Mouse (Mus musculus) liver, embryonic 11.5 days (tissue): Measurements from ENCODE around the gene Selenoh. TPM values are rescaled to one million over a fixed set of nuclear protein-coding genes. Genes with fewer than 3 reads are reported as not detected.

Experiments
- ATAC-seq: fragments of 200-750 bp; cut with Nextera tagmentation; replicated peaks from 2 replicates; pipeline ENCODE4 v1.8.0; 2017; ENCODE audit warnings: moderate number of reproducible peaks, mild to moderate bottlenecking, moderate TSS enrichment, moderate library complexity; ENCODE audit not compliant: low FRiP score
- DNase-seq: peaks from one replicate; pipeline ENCODE4 v3.0.0-alpha.2; 2017; ENCODE audit warnings: low spot score
- H3K27ac ChIP-seq: fragments of 300-500 bp; sonication (generic); 2 replicates; pipeline ENCODE4 v1.5.1; 2014; ENCODE audit warnings: mild to moderate bottlenecking, low read depth, low read length, control low read depth
- H3K27me3 ChIP-seq: fragments of 300-500 bp; sonication (generic); replicated peaks from 2 replicates; pipeline ENCODE4 v1.6.1; 2014; ENCODE audit warnings: low read length, mixed read lengths; ENCODE audit not compliant: control insufficient read depth, insufficient read depth
- H3K36me3 ChIP-seq: fragments of 300-500 bp; sonication (generic); 2 replicates; pipeline ENCODE4 v1.6.1; 2014; ENCODE audit warnings: mild to moderate bottlenecking, low read length, moderate library complexity, mixed read lengths; ENCODE audit not compliant: control insufficient read depth, insufficient read depth
- H3K4me1 ChIP-seq: fragments of 300-500 bp; sonication (generic); replicated peaks from 2 replicates; pipeline ENCODE4 v1.6.1; 2014; ENCODE audit warnings: low read length, mixed read lengths; ENCODE audit not compliant: control insufficient read depth, insufficient read depth
- H3K4me2 ChIP-seq: fragments of 300-500 bp; sonication (generic); 2 replicates; pipeline ENCODE4 v1.6.1; 2014; ENCODE audit warnings: mild to moderate bottlenecking, control low read depth, moderate library complexity
- H3K4me3 ChIP-seq: fragments of 300-500 bp; sonication (generic); 2 replicates; pipeline ENCODE4 v1.5.1; 2014; ENCODE audit warnings: low read depth, low read length, control low read depth
- H3K9ac ChIP-seq: fragments of 300-500 bp; sonication (generic); 2 replicates; pipeline ENCODE4 v1.6.1; 2014; ENCODE audit warnings: low read depth, low read length, control low read depth
- H3K9me3 ChIP-seq: fragments of 300-500 bp; sonication (generic); 2 replicates; pipeline ENCODE4 v1.6.1; 2016; ENCODE audit warnings: low read length, inconsistent platforms, mixed read lengths; ENCODE audit not compliant: control insufficient read depth
- WGBS: fragments of 180-500 bp; shearing (Covaris S2); extraction: QIAGEN DNeasy Blood & Tissue Kit; methylation state at CpG from one replicate; pipeline ENCODE4 v1.1.7; 2014; 5-methylcytosine and 5-hydroxymethylcytosine counted together
- polyA plus RNA-seq: library from polyadenylated mRNA; unstranded; fragments of >200 nt; fragmentation: Nextera tagmentation; extraction: Ambion mirVana; gene quantifications from 2 replicates; pipeline ENCODE4 v1.2.1, GENCODE M21; 2014

The Selenoh gene
- polyA plus RNA-seq, 1 experiment from 2014 or later = 264 TPM

- no peak for DNase-seq
- Histone ChIP-seq H3K27ac (no peak overlapping the region), H3K36me3 (no peaks in the 10 kb centered on the region), H3K4me1 (no peaks in the 10 kb centered on the region; the same call in 1 of the 2 replicates), H3K4me2 (no peak overlapping the region), H3K27me3 (no peaks in the 10 kb centered on the region), H3K4me3 (no peak overlapping the region), H3K9ac (no peak overlapping the region), H3K9me3 (no peaks in the 10 kb centered on the region)
- no peak for ATAC-seq
- WGBS = 46% methylated on average over 1 of the region's 1 CpGs
Measured at GRCm38 (mm10) chr2:84655864-84656263, 14.7 kb downstream of the Selenoh start.

- DNase-seq = no peak
- H3K27ac ChIP-seq = no peak overlapping the region
- H3K27me3 ChIP-seq = no peaks in the 10 kb centered on the region
- no peaks in the 10 kb centered on the region for H3K36me3 ChIP-seq
- no peaks in the 10 kb centered on the region for H3K9me3 ChIP-seq
- no peak for ATAC-seq
- no peak overlapping the region for H3K4me3 ChIP-seq
- peaks cover 1% of the 10 kb centered on the region for H3K4me1 ChIP-seq
- H3K4me2 ChIP-seq = no peak overlapping the region
- no peak overlapping the region for H3K9ac ChIP-seq
Measured at GRCm38 (mm10) chr2:84653354-84653753, 17.2 kb downstream of the Selenoh start.

DNA sequence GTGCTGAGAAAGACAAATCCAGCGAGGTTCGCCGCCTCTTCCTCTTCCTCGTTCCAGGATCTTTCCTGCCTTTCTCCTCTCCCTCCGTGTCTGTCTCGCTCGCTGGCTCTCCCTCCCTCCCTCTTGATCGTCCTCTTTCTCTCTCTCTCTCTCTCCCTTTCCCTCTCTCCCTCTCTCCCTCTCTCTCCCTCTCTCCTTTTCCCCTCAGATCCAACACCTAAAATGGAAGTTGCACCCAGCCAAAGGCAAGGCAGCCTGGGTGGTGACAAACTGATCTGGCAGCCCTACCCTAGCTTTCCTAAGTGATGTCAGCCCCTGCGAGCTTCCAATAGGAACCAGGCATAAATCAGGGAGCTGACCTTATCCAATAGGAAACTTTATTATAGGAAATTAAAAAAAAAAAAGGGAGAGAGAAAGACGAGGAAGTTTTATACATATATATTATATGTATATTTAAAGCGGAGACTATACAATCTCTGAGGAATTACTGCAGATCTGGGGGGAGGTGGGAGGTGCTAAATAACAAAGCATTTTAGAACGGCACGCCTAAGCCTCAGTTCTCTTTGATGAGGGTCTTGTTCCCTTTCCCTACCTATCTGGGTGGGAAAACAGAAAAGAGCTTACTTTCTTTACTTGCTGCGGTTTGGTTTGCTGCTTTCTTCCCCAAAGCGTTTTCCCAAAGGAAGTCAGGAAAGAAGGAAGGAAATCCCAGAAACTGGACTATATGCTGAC is 19.9 kb downstream of the Selenoh start, which contains the start of gene Ctnnd1:
TSS of gene Ctnnd1 (minus strand) at position 302 of the 732 bp plus-strand sequence.
- Histone ChIP-seq H3K9ac (peak within 1 kb of the TSS; percentile 91), H3K4me1 (peaks cover 3% of the 10 kb centered on the region), H3K27ac (peak within 1 kb of the TSS; percentile 85), H3K4me3 (peak within 1 kb of the TSS; percentile 73), H3K36me3 (no peaks in the 10 kb centered on the region), H3K9me3 (no peaks in the 10 kb centered on the region), H3K4me2 (peak within 1 kb of the TSS; percentile 62), H3K27me3 (no peaks in the 10 kb centered on the region)
- WGBS = under 1% methylated on average over 15 of the region's 15 CpGs
- ATAC-seq (peak; percentile 93), DNase-seq (peak; percentile 76)

DNA sequence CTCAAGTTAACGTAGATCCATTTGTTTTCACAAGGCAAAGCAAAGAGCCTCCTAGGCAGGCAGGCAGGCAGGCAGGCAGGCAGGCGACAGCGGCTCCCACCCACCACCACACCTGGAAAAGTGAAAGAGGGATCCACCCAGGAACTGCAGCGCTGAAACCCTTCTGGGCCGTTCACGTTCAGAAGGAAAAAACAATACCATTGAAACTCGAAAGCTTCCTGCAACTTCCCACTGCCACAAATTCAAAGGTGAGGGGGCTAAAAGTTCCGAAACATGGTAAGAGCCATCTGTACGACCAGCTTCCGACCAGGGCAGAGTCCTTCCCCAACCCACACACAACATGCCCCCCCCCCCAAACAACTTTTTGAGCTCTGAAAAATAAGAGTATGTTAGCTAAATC is 20.9 kb downstream of the Selenoh start:
- Histone ChIP-seq H3K36me3 (no peaks in the 10 kb centered on the region), H3K9me3 (no peaks in the 10 kb centered on the region), H3K4me2 (peak overlapping the region; percentile 62), H3K27ac (peak overlapping the region; percentile 85), H3K27me3 (no peaks in the 10 kb centered on the region), H3K4me3 (peak overlapping the region; percentile 73), H3K4me1 (peaks cover 3% of the 10 kb centered on the region), H3K9ac (peak overlapping the region; percentile 91)
- ATAC-seq (no peak), DNase-seq (no peak)
- WGBS = 0% methylated on average over 10 of the region's 10 CpGs

GRCm38 (mm10) chr2:84648369-84648768 is 22.2 kb downstream of the Selenoh start:
- DNase-seq (no peak), ATAC-seq (no peak)
- H3K4me2 ChIP-seq = peak overlapping the region; percentile 62
- 0 out of 2 replicates have a peak overlapping the region, but pooled peaks have one; percentile 30 for H3K9ac ChIP-seq
- peaks cover 7% of the 10 kb centered on the region for H3K4me1 ChIP-seq
- no peaks in the 10 kb centered on the region for H3K36me3 ChIP-seq
- 46% methylated on average over 6 of the region's 6 CpGs for WGBS
- H3K9me3 ChIP-seq = no peaks in the 10 kb centered on the region
- 0 out of 2 replicates have a peak overlapping the region, but pooled peaks have one; percentile 43 for H3K27ac ChIP-seq
- no peaks in the 10 kb centered on the region for H3K27me3 ChIP-seq
- peak overlapping the region; percentile 73 for H3K4me3 ChIP-seq

- Histone ChIP-seq H3K4me2 (no peak overlapping the region), H3K27me3 (no peaks in the 10 kb centered on the region), H3K36me3 (no peaks in the 10 kb centered on the region), H3K4me1 (peaks cover 7% of the 10 kb centered on the region), H3K4me3 (no peak overlapping the region), H3K27ac (no peak overlapping the region), H3K9ac (no peak overlapping the region), H3K9me3 (no peaks in the 10 kb centered on the region)
- ATAC-seq = no peak
- 92% methylated on average over 6 of the region's 6 CpGs for WGBS
- no peak for DNase-seq
Measured at GRCm38 (mm10) chr2:84647051-84647568, 23.5 kb downstream of the Selenoh start.

DNA sequence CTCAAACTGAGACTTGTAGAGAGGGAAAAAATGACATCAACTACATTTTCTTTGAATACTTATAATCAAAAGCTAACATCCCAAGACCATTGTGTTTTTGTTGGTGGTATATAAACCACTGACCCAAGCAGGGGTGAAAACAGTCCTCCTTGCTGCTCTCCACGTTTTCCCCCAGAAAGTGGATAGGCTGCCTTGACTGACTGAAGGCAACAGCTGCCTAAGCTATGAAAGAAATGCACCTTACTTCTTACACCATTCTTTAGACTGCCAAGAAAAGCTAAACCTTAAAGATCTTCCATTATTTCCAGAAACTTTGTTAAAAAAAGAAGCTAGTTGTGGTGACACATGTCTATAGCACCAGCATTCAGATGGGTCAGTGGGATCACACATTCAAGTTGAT is 24.4 kb downstream of the Selenoh start:
- no peak for DNase-seq
- Histone ChIP-seq H3K9ac (no peak overlapping the region), H3K27me3 (no peaks in the 10 kb centered on the region), H3K36me3 (no peaks in the 10 kb centered on the region), H3K9me3 (no peaks in the 10 kb centered on the region), H3K4me3 (no peak overlapping the region), H3K4me1 (peaks cover 11% of the 10 kb centered on the region), H3K4me2 (no peak overlapping the region), H3K27ac (no peak overlapping the region)
- WGBS = 81% methylated on average over 1 of the region's 1 CpGs
- no peak for ATAC-seq

DNA sequence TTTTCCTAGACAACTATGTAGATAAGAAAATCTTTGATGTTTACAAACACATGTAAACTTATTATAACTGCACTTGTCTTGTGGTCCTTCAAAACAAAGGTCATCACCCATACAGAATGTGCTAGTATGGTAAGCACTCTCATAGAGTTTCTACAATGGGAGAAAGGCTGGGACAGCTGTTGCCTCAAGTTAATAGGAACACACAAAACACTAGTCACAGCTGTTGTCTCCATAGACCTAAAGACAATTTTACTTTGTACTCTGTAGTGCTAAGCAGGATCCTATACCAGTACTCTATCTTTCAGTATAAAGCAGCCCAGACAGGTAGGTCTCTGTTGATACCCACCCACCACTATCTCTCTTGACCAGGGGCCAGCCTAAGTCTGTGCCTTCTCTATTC is 29.7 kb downstream of the Selenoh start:
- Histone ChIP-seq H3K27ac (no peak overlapping the region), H3K4me3 (no peak overlapping the region), H3K36me3 (no peaks in the 10 kb centered on the region), H3K4me2 (no peak overlapping the region), H3K9ac (no peak overlapping the region), H3K4me1 (peaks cover 34% of the 10 kb centered on the region), H3K9me3 (no peaks in the 10 kb centered on the region), H3K27me3 (no peaks in the 10 kb centered on the region)
- ATAC-seq (no peak), DNase-seq (no peak)
